Mouse (Mus musculus): Measurements from ENCODE around the gene Lrch1. TPM values are rescaled to one million over a fixed set of nuclear protein-coding genes. Genes with fewer than 3 reads are reported as not detected.

Gene Lrch1
- polyA plus RNA-seq, 2 experiments, result 2.7 to 3.4 TPM

GRCm38 (mm10) chr14:74764191-74764918 is 183.3 kb downstream of the Lrch1 start:
- no peak overlapping the region for H3K4me2 ChIP-seq (ENCODE audit: low read depth)
- H3K9ac ChIP-seq (replicated peaks), result no peak overlapping the region
- no peak for ATAC-seq (ENCODE audit: insufficient read depth)
- peak; percentile 37 to 50 (median 39) for DNase-seq (ENCODE audit: low read depth in 3 of 3, low spot score in 3 of 3)
- 56% methylated on average over 10 of the region's 10 CpGs for WGBS (ENCODE audit: insufficient replicate concordance)
- H3K27ac ChIP-seq, result no peak overlapping the region
- H3K36me3 ChIP-seq (replicated peaks; ENCODE audit: control insufficient read depth, insufficient read depth, low read depth), result no peaks in the 10 kb centered on the region
- TF ChIP-seq EP300 (IDR thresholded peaks at IDR 0.05; ENCODE audit: low read depth) (no peak), CTCF (IDR thresholded peaks at IDR 0.05; ENCODE audit: low read depth) (peak; percentile 94)
- H3K4me1 ChIP-seq (replicated peaks; ENCODE audit: control insufficient read depth in 2 of 2, insufficient read depth in 2 of 2, low read length in 1 of 2), result no peaks in the 10 kb centered on the region
- H3K27me3 ChIP-seq (ENCODE audit: control insufficient read depth, insufficient read depth, low read length), result no peaks in the 10 kb centered on the region
- no peaks in the 10 kb centered on the region for H3K9me3 ChIP-seq (ENCODE audit: control insufficient read depth, low read length)
- H3K4me3 ChIP-seq (ENCODE audit: insufficient read depth in 1 of 2, low read depth in 2 of 2, low read length in 2 of 2), result no peak overlapping the region

GRCm38 (mm10) chr14:74736850-74737249 is 210.8 kb downstream of the Lrch1 start:
- Histone ChIP-seq H3K9me3 (ENCODE audit: control insufficient read depth, low read length) (no peaks in the 10 kb centered on the region), H3K27ac (no peak overlapping the region), H3K9ac (replicated peaks) (no peak overlapping the region), H3K4me3 (ENCODE audit: insufficient read depth in 1 of 2, low read depth in 2 of 2, low read length in 2 of 2) (no peak overlapping the region), H3K36me3 (replicated peaks; ENCODE audit: control insufficient read depth, insufficient read depth, low read depth) (peaks cover 43% of the 10 kb centered on the region), H3K4me1 (replicated peaks; ENCODE audit: control insufficient read depth in 2 of 2, insufficient read depth in 2 of 2, low read length in 1 of 2) (peaks cover 7 to 10% of the 10 kb centered on the region in 2 experiments; a peak in 3 of 4 replicates), H3K4me2 (ENCODE audit: low read depth) (no peak overlapping the region), H3K27me3 (ENCODE audit: control insufficient read depth, insufficient read depth, low read length) (no peaks in the 10 kb centered on the region)
- TF ChIP-seq CTCF (IDR thresholded peaks at IDR 0.05; ENCODE audit: low read depth) (no peak), EP300 (IDR thresholded peaks at IDR 0.05; ENCODE audit: low read depth) (no peak)
- WGBS (ENCODE audit: insufficient replicate concordance), result 82% methylated on average over 6 of the region's 6 CpGs
- ATAC-seq (ENCODE audit: insufficient read depth) (no peak), DNase-seq (ENCODE audit: low read depth in 3 of 3, low spot score in 3 of 3) (no peak)

- DNase-seq (ENCODE audit: low read depth in 3 of 3, low spot score in 3 of 3) (no peak), ATAC-seq (ENCODE audit: insufficient read depth) (no peak)
- Histone ChIP-seq H3K4me3 (ENCODE audit: insufficient read depth in 1 of 2, low read depth in 2 of 2, low read length in 2 of 2) (no peak overlapping the region), H3K4me2 (ENCODE audit: low read depth) (no peak overlapping the region), H3K9me3 (ENCODE audit: control insufficient read depth, low read length) (no peaks in the 10 kb centered on the region), H3K4me1 (replicated peaks; ENCODE audit: control insufficient read depth in 2 of 2, insufficient read depth in 2 of 2, low read length in 1 of 2) (peaks cover 10 to 16% of the 10 kb centered on the region in 2 experiments; a peak in 3 of 4 replicates), H3K9ac (replicated peaks) (no peak overlapping the region), H3K36me3 (replicated peaks; ENCODE audit: control insufficient read depth, insufficient read depth, low read depth) (peaks cover 30% of the 10 kb centered on the region), H3K27me3 (ENCODE audit: control insufficient read depth, insufficient read depth, low read length) (no peaks in the 10 kb centered on the region), H3K27ac (no peak overlapping the region)
- WGBS (ENCODE audit: insufficient replicate concordance), result 66% methylated on average over 6 of the region's 6 CpGs
- no peak for TF ChIP-seq EP300 (IDR thresholded peaks at IDR 0.05; ENCODE audit: low read depth)
- TF ChIP-seq CTCF (IDR thresholded peaks at IDR 0.05; ENCODE audit: low read depth), result no peak
These were observed 212.2 kb downstream of the Lrch1 start for GRCm38 (mm10) chr14:74735471-74735870.

- Histone ChIP-seq H3K27ac (peak overlapping the region; percentile 50), H3K4me1 (replicated peaks; ENCODE audit: control insufficient read depth in 2 of 2, insufficient read depth in 2 of 2, low read length in 1 of 2) (peaks cover 10 to 16% of the 10 kb centered on the region in 2 experiments; a peak in 3 of 4 replicates), H3K9ac (replicated peaks) (peak overlapping the region; percentile 92), H3K4me3 (ENCODE audit: insufficient read depth in 1 of 2, low read depth in 2 of 2, low read length in 2 of 2) (peak overlapping the region; percentile 90 to 91), H3K4me2 (ENCODE audit: low read depth) (peak overlapping the region; percentile 88), H3K27me3 (ENCODE audit: control insufficient read depth, insufficient read depth, low read length) (no peaks in the 10 kb centered on the region), H3K36me3 (replicated peaks; ENCODE audit: control insufficient read depth, insufficient read depth, low read depth) (peaks cover 15% of the 10 kb centered on the region), H3K9me3 (ENCODE audit: control insufficient read depth, low read length) (no peaks in the 10 kb centered on the region)
- no peak for ATAC-seq (ENCODE audit: insufficient read depth)
- 46% methylated on average over 2 of the region's 2 CpGs for WGBS (ENCODE audit: insufficient replicate concordance)
- peak; percentile 34 to 53 (median 42) for DNase-seq (ENCODE audit: low read depth in 3 of 3, low spot score in 3 of 3)
- TF ChIP-seq CTCF (IDR thresholded peaks at IDR 0.05; ENCODE audit: low read depth) (no peak), EP300 (IDR thresholded peaks at IDR 0.05; ENCODE audit: low read depth) (peak; percentile 20; the same call in 1 of the 2 replicates)
These were observed 214.3 kb downstream of the Lrch1 start for GRCm38 (mm10) chr14:74733397-74733796.

- H3K4me1 ChIP-seq (replicated peaks; ENCODE audit: control insufficient read depth in 2 of 2, insufficient read depth in 2 of 2, low read length in 1 of 2), result peaks cover 10 to 16% of the 10 kb centered on the region in 2 experiments; a peak in 3 of 4 replicates
- H3K9ac ChIP-seq (replicated peaks), result peak within 1 kb of the TSS; percentile 92
- peak within 1 kb of the TSS; percentile 70 for H3K27ac ChIP-seq
- H3K36me3 ChIP-seq (replicated peaks; ENCODE audit: control insufficient read depth, insufficient read depth, low read depth), result peaks cover 10% of the 10 kb centered on the region
- peak; percentile 60 for TF ChIP-seq CTCF (IDR thresholded peaks at IDR 0.05; ENCODE audit: low read depth)
- TF ChIP-seq EP300 (IDR thresholded peaks at IDR 0.05; ENCODE audit: low read depth), result no peak
- ATAC-seq (ENCODE audit: insufficient read depth), result peak; percentile 98
- DNase-seq (ENCODE audit: low read depth in 3 of 3, low spot score in 3 of 3), result peak; percentile 91 to 93 (median 91)
- under 1% methylated on average over 52 of the region's 53 CpGs for WGBS (ENCODE audit: insufficient replicate concordance)
- peak within 1 kb of the TSS; percentile 88 for H3K4me2 ChIP-seq (ENCODE audit: low read depth)
- peak within 1 kb of the TSS; percentile 90 to 91 for H3K4me3 ChIP-seq (ENCODE audit: insufficient read depth in 1 of 2, low read depth in 2 of 2, low read length in 2 of 2)
- no peaks in the 10 kb centered on the region for H3K9me3 ChIP-seq (ENCODE audit: control insufficient read depth, low read length)
- no peaks in the 10 kb centered on the region for H3K27me3 ChIP-seq (ENCODE audit: control insufficient read depth, insufficient read depth, low read length)
These were observed 215.4 kb downstream of the Lrch1 start, which contains the start of gene Esd for GRCm38 (mm10) chr14:74732079-74732783. Esd (plus strand) TSS chr14:74732297.

All from liver, embryonic 14.5 days (tissue).